Mouse (Mus musculus): ENCODE data around the gene Mkrn1.
"Not testable (repeated sequence)": the region's sequence is repeated elsewhere in the genome, so short reads cannot be mapped to it uniquely, and the experiment has no call there.

Mkrn1 gene

GRCm38 (mm10) chr6:39380276-39380675, 40.0 kb downstream of the Mkrn1 start:
- no peak for DNase-seq (ENCODE audit: extremely low read depth, insufficient read length, low spot score)

- DNase-seq (ENCODE audit: extremely low read depth, insufficient read length, low spot score), result no peak
Measured at GRCm38 (mm10) chr6:39379749-39380148, 40.5 kb downstream of the Mkrn1 start.

GRCm38 (mm10) chr6:39379224-39379623, 41.0 kb downstream of the Mkrn1 start:
- DNase-seq (ENCODE audit: extremely low read depth, insufficient read length, low spot score), result no peak

- DNase-seq (ENCODE audit: extremely low read depth, insufficient read length, low spot score), result peak; percentile 10
Measured at GRCm38 (mm10) chr6:39378161-39378835, 42.0 kb downstream of the Mkrn1 start.

- peak; percentile 69 for DNase-seq (ENCODE audit: extremely low read depth, insufficient read length, low spot score)
Measured at GRCm38 (mm10) chr6:39377311-39377827, 42.9 kb downstream of the Mkrn1 start, which contains the start of gene Slc37a3. TSS of gene Slc37a3 (minus strand) at chr6:39377675.

GRCm38 (mm10) chr6:39376775-39377174, 43.5 kb downstream of the Mkrn1 start:
- no peak for DNase-seq (ENCODE audit: extremely low read depth, insufficient read length, low spot score)

GRCm38 (mm10) chr6:39373301-39373955, 46.8 kb downstream of the Mkrn1 start:
- no peak for DNase-seq (ENCODE audit: extremely low read depth, insufficient read length, low spot score)

- peak; percentile 61 for DNase-seq (ENCODE audit: extremely low read depth, insufficient read length, low spot score)
Measured at GRCm38 (mm10) chr6:39372727-39373126, 47.5 kb downstream of the Mkrn1 start.

GRCm38 (mm10) chr6:39372042-39372441, 48.2 kb downstream of the Mkrn1 start:
- DNase-seq (ENCODE audit: extremely low read depth, insufficient read length, low spot score), result no peak

GRCm38 (mm10) chr6:39369631-39370030, 50.6 kb downstream of the Mkrn1 start:
- DNase-seq (ENCODE audit: extremely low read depth, insufficient read length, low spot score), result no peak

GRCm38 (mm10) chr6:39362684-39363083, 57.6 kb downstream of the Mkrn1 start:
- no peak for DNase-seq (ENCODE audit: extremely low read depth, insufficient read length, low spot score)

GRCm38 (mm10) chr6:39359207-39359606, 61.1 kb downstream of the Mkrn1 start:
- DNase-seq (ENCODE audit: extremely low read depth, insufficient read length, low spot score), result not testable (repeated sequence)

- DNase-seq (ENCODE audit: extremely low read depth, insufficient read length, low spot score), result no peak
Measured at GRCm38 (mm10) chr6:39348946-39349345, 71.3 kb downstream of the Mkrn1 start.

GRCm38 (mm10) chr6:39347880-39348814, 72.1 kb downstream of the Mkrn1 start:
- DNase-seq (ENCODE audit: extremely low read depth, insufficient read length, low spot score), result no peak

Measured in 3134 (cell line).